Mouse (Mus musculus): ENCODE data around the gene Ptpn7. TPM values are rescaled to one million over a fixed set of nuclear protein-coding genes. Genes with fewer than 3 reads are reported as not detected.
"Not testable (repeated sequence)": the region's sequence is repeated elsewhere in the genome, so short reads cannot be mapped to it uniquely, and the experiment has no call there.

Ptpn7 gene
- total RNA-seq, 2 experiments from 2014 or later: 1.1 to 1.4 TPM

DNA sequence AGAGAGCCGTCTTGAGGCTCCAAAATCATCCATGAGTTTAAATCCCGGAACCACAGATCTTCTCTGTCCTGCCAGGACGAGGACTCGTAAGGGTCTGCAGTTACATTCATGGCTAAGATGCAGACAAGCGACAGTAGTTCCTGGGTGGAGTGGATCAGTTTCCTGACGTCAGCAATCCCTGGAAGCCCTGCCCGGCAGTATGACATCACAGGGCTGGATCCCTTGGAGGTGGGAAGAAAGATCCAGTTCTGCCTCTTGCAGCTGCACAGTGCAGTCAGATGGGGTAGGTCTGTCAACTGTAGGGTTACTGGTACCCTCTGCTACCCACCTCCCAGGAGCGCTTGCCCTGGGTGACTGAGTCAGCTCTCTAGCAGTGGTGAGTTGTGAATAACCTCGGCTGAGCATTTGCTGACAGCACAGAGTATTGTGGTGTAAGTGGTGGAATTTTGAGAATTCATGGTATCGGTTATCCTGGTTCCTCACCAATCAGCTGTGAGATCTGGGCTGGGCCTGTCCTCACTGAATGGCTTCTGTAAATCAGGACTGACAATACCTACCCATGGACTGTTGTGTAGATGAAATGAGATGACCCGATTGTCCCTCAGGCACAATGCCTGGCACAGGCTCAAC is 51.6 kb downstream of the Ptpn7 start:
- no peak for DNase-seq (ENCODE audit: low spot score in 2 of 2)

DNA sequence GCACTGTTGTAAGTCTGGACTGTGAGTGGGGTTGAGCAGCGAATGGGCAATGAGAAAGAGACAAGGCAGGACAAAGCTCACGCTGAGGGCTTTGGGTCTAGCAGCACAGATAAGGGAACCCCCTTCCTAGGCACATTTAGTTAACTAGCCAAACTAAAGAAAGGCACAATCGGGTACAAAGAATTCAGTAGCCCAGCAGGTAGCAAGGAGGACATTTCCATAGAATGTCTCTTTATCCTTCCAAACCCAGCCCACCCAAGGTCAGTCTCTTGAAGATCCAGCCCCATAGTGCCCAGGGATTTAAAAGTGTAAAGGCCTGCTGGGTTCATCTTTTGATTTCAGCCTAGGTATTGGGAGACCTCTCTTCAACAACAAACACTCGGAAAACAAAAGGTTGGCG is 53.4 kb downstream of the Ptpn7 start:
- DNase-seq (ENCODE audit: low spot score in 2 of 2): no peak

DNA sequence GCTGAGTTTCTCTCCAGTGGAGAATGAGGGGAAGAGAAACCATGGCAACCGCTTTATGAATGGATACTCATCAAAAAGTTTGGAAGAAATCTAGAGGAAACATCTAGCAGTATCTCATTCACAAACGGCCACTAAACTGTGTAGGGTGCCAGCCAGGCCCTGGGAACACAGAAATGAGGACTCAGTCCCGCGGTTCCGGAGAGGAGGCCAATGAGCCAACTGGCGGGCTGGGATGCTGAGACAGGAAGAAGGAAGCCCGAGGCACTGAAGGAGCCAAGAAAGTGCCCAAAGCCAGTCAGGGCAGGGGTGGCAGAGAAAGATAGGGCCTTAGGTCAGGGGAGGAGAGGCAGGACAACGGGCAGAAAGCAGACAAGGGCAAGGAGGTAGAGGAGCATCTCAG is 53.9 kb downstream of the Ptpn7 start:
- DNase-seq (ENCODE audit: low spot score in 2 of 2): no peak

GRCm38 (mm10) chr1:135187016-135187415 is 54.5 kb downstream of the Ptpn7 start:
- not testable (repeated sequence) for DNase-seq (ENCODE audit: low spot score in 2 of 2)

- DNase-seq (ENCODE audit: low spot score in 2 of 2): peak in 1 of 2 experiments; percentile 64
Observed at GRCm38 (mm10) chr1:135188197-135188596, 55.7 kb downstream of the Ptpn7 start.

GRCm38 (mm10) chr1:135189186-135189585 is 56.7 kb downstream of the Ptpn7 start:
- DNase-seq (ENCODE audit: low spot score in 2 of 2): no peak

- DNase-seq (ENCODE audit: low spot score in 2 of 2): not testable (repeated sequence)
Observed at GRCm38 (mm10) chr1:135194335-135194734, 61.8 kb downstream of the Ptpn7 start.

Other genes with a start within 250 kb of the Ptpn7 start
- gene Ppp1r12b, start 176.8 kb upstream of the Ptpn7 start, total RNA-seq (2021): 100 to 1,000 TPM; 181 to 205 TPM
- gene Ube2t, start 170.1 kb upstream of the Ptpn7 start, total RNA-seq (2021): 1 to 10 TPM; 9.2 to 9.5 TPM
- 1 to 10 TPM; 1.2 to 1.3 TPM for gene Lgr6, start 27.4 kb upstream of the Ptpn7 start, total RNA-seq (2021)
- 10 to 100 TPM; 49.9 to 50.9 TPM for gene Arl8a, start 14.1 kb downstream of the Ptpn7 start, total RNA-seq (2021)
- 1 to 10 TPM; 1.3 to 1.7 TPM for gene Gpr37l1, start 35.0 kb downstream of the Ptpn7 start, total RNA-seq (2021)
- under 1 TPM; 0.42 to 0.44 TPM for gene Elf3, start 125.9 kb downstream of the Ptpn7 start, total RNA-seq (2021)
- 10 to 100 TPM; 22.7 to 24.2 TPM for gene Rnpep, start 151.4 kb downstream of the Ptpn7 start, total RNA-seq (2021)
- gene Timm17a, start 181.1 kb downstream of the Ptpn7 start, total RNA-seq (2021): 100 to 1,000 TPM; 163 to 168 TPM
- gene Lmod1, start 192.1 kb downstream of the Ptpn7 start, total RNA-seq (2021): 1 to 10 TPM; 3.1 to 4.1 TPM
- gene Shisa4, start 242.5 kb downstream of the Ptpn7 start, total RNA-seq (2021): 100 to 1,000 TPM; 121 to 136 TPM